Mouse (Mus musculus): Measurements from ENCODE around the gene Bscl2. TPM values are rescaled to one million over a fixed set of nuclear protein-coding genes. Genes with fewer than 3 reads are reported as not detected.

The Bscl2 gene
- polyA plus RNA-seq, 1 experiment from 2014 or later = 43.1 TPM

DNA sequence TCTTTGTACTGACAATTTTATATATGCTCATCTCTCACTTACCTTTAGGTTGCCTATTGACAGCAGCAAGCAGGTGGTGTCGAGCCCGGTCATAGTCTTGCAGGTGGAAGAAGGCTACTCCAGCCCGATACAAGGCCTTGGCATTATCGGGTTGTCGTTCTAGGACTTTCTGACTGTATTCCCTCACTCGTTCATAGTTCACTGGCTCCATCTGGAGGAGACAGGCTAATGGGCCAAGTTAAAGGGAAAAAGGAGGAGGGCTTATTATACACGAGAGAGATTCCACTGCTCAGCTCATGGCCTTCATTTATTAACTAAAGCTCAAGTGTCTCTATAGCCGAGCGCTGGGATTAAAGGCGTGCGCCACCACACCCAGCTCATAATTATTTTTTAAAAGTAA is 21.5 kb upstream of the Bscl2 start:
- Histone ChIP-seq H3K36me3 (peaks cover 60% of the 10 kb centered on the region), H3K27ac (no peak overlapping the region), H3K9me3 (no peaks in the 10 kb centered on the region), H3K4me3 (replicated peaks) (no peak overlapping the region), H3K9ac (replicated peaks) (no peak overlapping the region), H3K4me2 (no peak overlapping the region), H3K4me1 (replicated peaks) (peaks cover 22% of the 10 kb centered on the region), H3K27me3 (no peaks in the 10 kb centered on the region)
- no peak for ATAC-seq (ENCODE audit: insufficient number of reproducible peaks, insufficient read depth, low FRiP score, low TSS enrichment, low read depth)
- WGBS = 82% methylated on average over 11 of the region's 11 CpGs

DNA sequence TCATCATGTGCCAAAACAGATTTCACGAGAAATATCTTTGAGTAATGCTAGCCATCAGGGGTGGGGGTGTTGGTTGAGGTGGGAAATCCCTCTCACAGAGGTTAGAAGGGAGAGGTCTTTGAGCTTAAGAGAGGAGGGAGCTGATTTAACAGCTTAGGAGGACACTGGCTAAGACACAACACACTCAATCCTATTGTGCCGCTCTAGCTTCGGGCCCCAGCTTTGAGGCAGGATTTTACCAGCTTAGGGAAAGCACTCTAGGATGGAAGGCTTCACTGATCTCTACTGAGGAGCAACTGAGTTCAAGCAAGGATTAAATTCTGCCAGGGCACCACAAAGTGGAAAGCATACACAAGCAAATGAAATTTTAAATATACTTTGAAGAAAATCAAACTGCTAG is 20.3 kb upstream of the Bscl2 start:
- H3K9me3 ChIP-seq = no peaks in the 10 kb centered on the region
- no peaks in the 10 kb centered on the region for H3K27me3 ChIP-seq
- ATAC-seq (ENCODE audit: insufficient number of reproducible peaks, insufficient read depth, low FRiP score, low TSS enrichment, low read depth) = no peak
- WGBS = 85% methylated on average over 3 of the region's 3 CpGs
- peak overlapping the region; percentile 99 for H3K4me2 ChIP-seq
- H3K4me3 ChIP-seq (replicated peaks) = peak overlapping the region; percentile 15; the same call in 1 of the 2 replicates
- no peak overlapping the region for H3K27ac ChIP-seq
- peaks cover 29% of the 10 kb centered on the region for H3K4me1 ChIP-seq (replicated peaks)
- H3K9ac ChIP-seq (replicated peaks) = peak overlapping the region; percentile 47
- peaks cover 50% of the 10 kb centered on the region for H3K36me3 ChIP-seq

DNA sequence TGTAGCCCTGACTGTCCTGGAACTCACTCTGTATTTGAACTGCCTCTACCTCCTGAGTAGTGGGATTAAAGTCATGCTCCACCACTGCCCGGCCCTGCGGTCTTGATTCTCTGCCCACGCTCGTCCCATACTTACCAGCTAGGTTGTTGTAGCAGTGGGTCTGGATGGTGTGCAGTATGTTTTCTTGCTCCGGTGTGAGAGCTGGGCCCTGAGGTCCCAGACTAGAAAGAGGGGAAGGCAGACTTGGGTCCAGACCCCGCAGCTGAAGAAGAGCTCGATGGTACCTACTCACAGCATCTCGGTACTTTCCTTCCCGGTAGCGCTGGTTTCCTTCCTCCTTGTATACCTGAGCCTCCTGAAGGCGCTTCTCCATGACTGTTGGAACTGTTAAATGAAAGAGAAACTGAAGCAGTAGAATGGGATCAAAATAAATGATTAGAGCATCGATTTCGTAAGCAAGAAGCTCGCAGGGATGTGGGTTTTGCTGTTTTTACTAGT is 18.9 kb upstream of the Bscl2 start:
- 27% methylated on average over 14 of the region's 14 CpGs for WGBS
- peak overlapping the region; percentile 99 for H3K4me2 ChIP-seq
- peak overlapping the region; percentile 100 for H3K4me3 ChIP-seq (replicated peaks)
- H3K9me3 ChIP-seq = no peaks in the 10 kb centered on the region
- ATAC-seq (ENCODE audit: insufficient number of reproducible peaks, insufficient read depth, low FRiP score, low TSS enrichment, low read depth) = no peak
- peak overlapping the region; percentile 99 for H3K27ac ChIP-seq
- H3K9ac ChIP-seq (replicated peaks) = peak overlapping the region; percentile 83
- peaks cover 43% of the 10 kb centered on the region for H3K36me3 ChIP-seq
- H3K4me1 ChIP-seq (replicated peaks) = peaks cover 41% of the 10 kb centered on the region
- H3K27me3 ChIP-seq = no peaks in the 10 kb centered on the region

DNA sequence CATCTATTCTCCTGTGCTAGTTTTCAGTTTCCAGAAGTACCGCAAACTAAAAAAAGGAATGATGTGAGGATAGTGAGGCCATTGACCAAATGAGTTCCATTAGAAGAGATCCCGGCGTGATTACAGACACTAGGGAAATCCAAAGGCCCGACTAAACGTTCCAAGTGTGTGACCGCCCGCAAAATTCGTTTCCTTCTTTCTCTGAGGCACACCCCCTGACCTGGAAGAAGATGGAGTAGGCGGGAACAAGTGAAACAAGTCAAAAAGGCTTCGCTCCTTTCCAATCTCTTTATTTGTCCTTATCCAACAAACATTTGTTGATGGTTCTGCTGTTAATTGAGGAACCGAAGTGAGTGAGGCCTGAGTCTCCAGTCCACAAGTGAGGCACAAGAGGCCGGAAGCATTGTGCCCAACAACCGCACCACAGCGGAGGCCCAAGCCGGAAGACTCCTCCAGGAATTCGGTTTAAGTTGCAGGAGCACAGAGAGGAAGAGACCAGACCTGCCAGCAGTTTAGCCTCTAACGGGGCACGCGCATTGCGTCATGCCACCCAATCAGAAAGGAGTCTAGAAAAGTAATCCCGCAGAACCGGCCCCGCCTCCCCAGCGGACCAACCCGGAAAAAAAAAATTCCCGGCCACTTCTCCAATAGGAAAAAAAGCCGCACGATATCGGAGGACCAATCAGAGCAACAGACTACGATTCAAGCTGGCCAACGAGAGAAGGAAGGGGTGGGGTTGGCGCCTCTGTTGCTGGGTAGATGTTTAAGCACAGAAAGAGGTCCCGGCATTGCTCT is 18.3 kb upstream of the Bscl2 start, which contains the start of gene Ttc9c:
Gene Ttc9c (minus strand): TSS at position 533 of the 795 bp plus-strand sequence.
- WGBS = under 1% methylated on average over 33 of the region's 33 CpGs
- ATAC-seq (ENCODE audit: insufficient number of reproducible peaks, insufficient read depth, low FRiP score, low TSS enrichment, low read depth) = peak; percentile 93
- Histone ChIP-seq H3K4me1 (replicated peaks) (peaks cover 41% of the 10 kb centered on the region), H3K27me3 (no peaks in the 10 kb centered on the region), H3K4me2 (peak within 1 kb of the TSS; percentile 99), H3K9ac (replicated peaks) (peak within 1 kb of the TSS; percentile 97), H3K27ac (peak within 1 kb of the TSS; percentile 99), H3K36me3 (peaks cover 43% of the 10 kb centered on the region), H3K9me3 (no peaks in the 10 kb centered on the region), H3K4me3 (replicated peaks) (peak within 1 kb of the TSS; percentile 100)

DNA sequence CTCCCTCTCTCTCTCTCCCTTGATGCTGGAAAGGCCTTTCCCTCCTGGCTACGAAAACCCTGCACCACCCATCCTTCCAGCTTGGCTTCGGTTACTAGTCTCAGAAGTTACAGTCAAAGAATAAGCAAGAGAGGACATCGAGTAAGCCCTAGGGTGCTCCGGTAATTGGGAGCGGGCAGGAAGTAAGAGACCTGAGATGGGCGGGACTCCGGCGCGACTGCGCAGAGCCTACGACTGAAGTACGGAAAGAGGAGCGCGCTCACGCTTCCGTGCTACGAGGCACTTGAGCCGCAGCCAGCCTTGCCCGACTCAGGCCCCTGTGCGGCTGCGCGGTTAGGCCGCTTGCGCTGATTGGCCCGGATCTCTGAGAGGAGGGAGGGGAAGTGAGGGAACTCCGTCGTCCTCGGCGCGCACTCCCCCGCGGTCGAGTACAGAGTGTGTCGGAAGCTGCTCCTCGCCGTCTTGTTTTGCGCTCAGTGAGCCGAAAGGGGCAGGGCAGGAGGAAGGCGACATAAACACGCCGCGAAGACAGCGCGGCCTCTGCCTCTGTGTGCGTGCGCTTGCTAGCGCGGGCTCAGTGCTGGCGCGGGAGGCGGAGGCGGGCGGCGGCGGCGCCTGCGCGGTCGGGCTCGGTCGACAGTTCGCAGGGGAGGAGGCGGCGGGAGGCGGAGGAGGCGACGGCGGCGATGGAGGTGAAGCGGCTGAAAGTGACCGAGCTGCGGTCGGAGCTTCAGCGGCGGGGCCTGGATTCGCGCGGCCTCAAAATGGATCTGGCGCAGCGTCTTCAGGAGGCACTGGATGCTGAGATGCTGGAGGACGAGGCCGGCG is 17.5 kb upstream of the Bscl2 start, which contains the start of gene Hnrnpul2:
Gene Hnrnpul2 (plus strand): TSS at position 415 of the 828 bp plus-strand sequence.
- peaks cover 41% of the 10 kb centered on the region for H3K4me1 ChIP-seq (replicated peaks)

DNA sequence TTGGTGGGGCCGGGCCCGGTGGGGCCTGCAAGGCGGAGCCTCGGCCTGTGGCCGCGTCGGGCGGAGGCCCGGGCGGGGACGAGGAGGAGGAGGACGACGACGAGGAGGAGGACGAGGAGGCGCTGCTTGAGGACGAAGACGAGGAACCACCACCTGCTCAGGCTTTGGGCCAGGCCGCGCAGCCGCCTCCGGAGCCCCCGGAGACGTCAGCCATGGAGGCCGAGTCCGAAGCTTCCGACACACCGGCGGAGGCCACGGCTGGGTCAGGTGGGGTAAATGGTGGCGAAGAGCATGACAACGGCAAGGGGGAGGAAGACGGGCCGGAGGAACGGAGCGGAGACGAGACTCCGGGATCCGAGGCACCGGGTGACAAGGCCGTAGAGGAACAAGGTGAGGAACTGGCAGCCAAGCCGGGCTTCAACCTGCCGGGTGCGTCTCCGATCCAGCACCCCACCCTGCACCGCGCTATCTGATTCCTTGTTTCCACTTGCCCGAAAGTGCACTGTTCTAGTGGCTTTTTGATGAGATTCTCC is 16.8 kb upstream of the Bscl2 start:
- H3K36me3 ChIP-seq = peaks cover 45% of the 10 kb centered on the region
- peak overlapping the region; percentile 99 for H3K4me2 ChIP-seq
- H3K9ac ChIP-seq (replicated peaks) = peak overlapping the region; percentile 97
- peak overlapping the region; percentile 99 for H3K27ac ChIP-seq
- no peak for ATAC-seq (ENCODE audit: insufficient number of reproducible peaks, insufficient read depth, low FRiP score, low TSS enrichment, low read depth)
- peak overlapping the region; percentile 100 for H3K4me3 ChIP-seq (replicated peaks)
- H3K4me1 ChIP-seq (replicated peaks) = peaks cover 41% of the 10 kb centered on the region
- H3K27me3 ChIP-seq = no peaks in the 10 kb centered on the region
- no peaks in the 10 kb centered on the region for H3K9me3 ChIP-seq
- under 1% methylated on average over 47 of the region's 48 CpGs for WGBS

More for the DNA sequence above, 17.5 kb upstream of the Bscl2 start, which contains the start of gene Hnrnpul2:
- peak within 1 kb of the TSS; percentile 99 for H3K27ac ChIP-seq
- ATAC-seq (ENCODE audit: insufficient number of reproducible peaks, insufficient read depth, low FRiP score, low TSS enrichment, low read depth) = peak; percentile 98
- H3K27me3 ChIP-seq = no peaks in the 10 kb centered on the region
- H3K4me3 ChIP-seq (replicated peaks) = peak within 1 kb of the TSS; percentile 100
- peak within 1 kb of the TSS; percentile 99 for H3K4me2 ChIP-seq
- H3K9me3 ChIP-seq = no peaks in the 10 kb centered on the region
- under 1% methylated on average over 79 of the region's 83 CpGs for WGBS
- peaks cover 45% of the 10 kb centered on the region for H3K36me3 ChIP-seq
- peak within 1 kb of the TSS; percentile 97 for H3K9ac ChIP-seq (replicated peaks)

DNA sequence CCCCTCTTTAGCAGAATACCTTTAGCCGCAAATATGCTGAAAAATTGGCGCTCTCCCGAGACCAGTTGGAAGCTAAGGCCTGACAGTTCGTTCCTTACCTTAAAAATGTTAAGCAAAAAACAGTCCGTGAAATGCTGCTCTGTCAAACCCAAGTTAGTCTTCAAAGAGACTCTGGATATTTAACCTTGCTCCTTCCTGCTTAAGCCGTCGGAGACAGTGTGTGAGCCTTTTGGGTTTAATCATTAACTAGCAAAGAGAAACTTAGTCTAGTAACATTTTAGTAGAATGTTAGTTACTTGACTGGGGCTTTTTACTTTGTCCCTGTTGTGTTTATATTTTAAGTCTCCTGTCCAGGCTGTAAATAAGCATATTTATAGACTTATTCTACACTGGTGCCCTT is 16.1 kb upstream of the Bscl2 start:
- ATAC-seq (ENCODE audit: insufficient number of reproducible peaks, insufficient read depth, low FRiP score, low TSS enrichment, low read depth) = no peak
- Histone ChIP-seq H3K4me3 (replicated peaks) (peak overlapping the region; percentile 100), H3K27me3 (no peaks in the 10 kb centered on the region), H3K36me3 (peaks cover 45% of the 10 kb centered on the region), H3K9ac (replicated peaks) (peak overlapping the region; percentile 97), H3K4me1 (replicated peaks) (peaks cover 38% of the 10 kb centered on the region), H3K27ac (no peak overlapping the region; the same call in 1 of the 2 replicates), H3K9me3 (no peaks in the 10 kb centered on the region), H3K4me2 (peak overlapping the region; percentile 99)
- 2% methylated on average over 7 of the region's 7 CpGs for WGBS

DNA sequence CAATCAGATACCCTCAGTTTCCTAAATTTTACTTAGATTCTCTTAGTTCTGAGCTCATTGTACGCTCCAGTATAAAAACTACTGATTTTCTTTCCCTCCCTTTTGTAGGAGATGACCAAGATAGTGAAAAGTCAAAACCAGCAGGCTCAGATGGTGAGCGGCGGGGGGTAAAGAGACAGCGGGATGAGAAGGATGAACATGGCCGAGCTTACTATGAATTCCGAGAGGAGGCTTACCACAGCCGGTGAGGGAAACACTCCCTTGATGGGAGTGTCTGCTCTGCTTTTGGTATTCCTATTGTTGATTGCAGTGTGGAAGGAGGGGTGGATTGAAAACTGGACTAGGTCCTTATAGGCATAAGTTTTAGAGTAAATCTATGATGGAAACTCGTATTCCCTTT is 14.6 kb upstream of the Bscl2 start:
- peaks cover 50% of the 10 kb centered on the region for H3K36me3 ChIP-seq
- peak overlapping the region; percentile 100 for H3K4me3 ChIP-seq (replicated peaks)
- H3K27me3 ChIP-seq = no peaks in the 10 kb centered on the region
- 0 out of 2 replicates have a peak overlapping the region, but pooled peaks have one; percentile 0 for H3K9ac ChIP-seq (replicated peaks)
- no peaks in the 10 kb centered on the region for H3K9me3 ChIP-seq
- no peak for ATAC-seq (ENCODE audit: insufficient number of reproducible peaks, insufficient read depth, low FRiP score, low TSS enrichment, low read depth)
- H3K4me2 ChIP-seq = peak overlapping the region; percentile 99
- no peak overlapping the region for H3K27ac ChIP-seq
- peaks cover 26% of the 10 kb centered on the region for H3K4me1 ChIP-seq (replicated peaks)
- WGBS = 87% methylated on average over 8 of the region's 8 CpGs

DNA sequence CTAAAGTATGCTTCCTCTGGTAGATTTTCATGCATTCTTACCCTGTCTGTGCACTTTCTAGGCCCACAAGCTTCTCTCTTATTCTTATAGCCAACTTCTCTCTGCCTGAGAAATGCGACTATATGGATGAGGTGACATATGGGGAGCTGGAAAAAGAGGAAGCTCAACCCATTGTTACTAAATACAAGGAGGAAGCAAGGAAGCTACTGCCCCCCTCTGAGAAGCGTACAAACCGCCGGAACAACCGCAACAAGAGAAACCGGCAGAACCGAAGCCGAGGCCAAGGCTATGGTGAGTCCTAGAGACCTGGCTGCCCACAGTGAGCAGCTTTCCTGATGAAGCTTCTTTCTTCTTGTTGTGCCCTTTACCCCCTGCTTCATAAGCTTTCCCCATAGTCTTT is 7.6 kb upstream of the Bscl2 start, which contains the start of gene AC129217.1:
Gene AC129217.1 (plus strand): TSS at position 114 of the 400 bp plus-strand sequence.
- H3K36me3 ChIP-seq = peaks cover 99% of the 10 kb centered on the region
- H3K4me1 ChIP-seq (replicated peaks) = no peaks in the 10 kb centered on the region
- H3K27me3 ChIP-seq = no peaks in the 10 kb centered on the region
- H3K9ac ChIP-seq (replicated peaks) = no peak within 1 kb of the TSS
- ATAC-seq (ENCODE audit: insufficient number of reproducible peaks, insufficient read depth, low FRiP score, low TSS enrichment, low read depth) = no peak
- H3K27ac ChIP-seq = no peak within 1 kb of the TSS
- 95% methylated on average over 8 of the region's 8 CpGs for WGBS
- H3K4me3 ChIP-seq (replicated peaks) = no peak within 1 kb of the TSS
- no peak within 1 kb of the TSS for H3K4me2 ChIP-seq
- H3K9me3 ChIP-seq = no peaks in the 10 kb centered on the region

DNA sequence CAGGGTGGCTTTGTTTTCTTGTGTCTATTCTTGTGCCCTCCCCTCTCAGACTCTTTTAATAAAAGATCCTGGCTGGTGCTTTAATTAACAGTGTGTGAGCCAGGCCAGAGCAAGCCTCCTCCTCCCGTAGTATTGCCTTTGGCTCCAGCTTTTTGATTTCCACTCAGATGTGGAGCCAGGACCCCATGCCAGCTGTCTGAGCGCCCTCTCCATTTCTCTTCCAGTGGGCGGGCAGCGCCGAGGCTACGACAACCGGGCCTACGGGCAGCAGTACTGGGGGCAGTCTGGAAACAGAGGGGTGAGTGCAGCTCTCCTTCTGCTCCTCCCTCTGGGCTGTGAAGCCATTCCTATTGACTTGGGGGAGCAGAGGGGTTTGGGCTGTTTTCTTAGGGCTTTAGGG is 6.6 kb upstream of the Bscl2 start:
- no peak for ATAC-seq (ENCODE audit: insufficient number of reproducible peaks, insufficient read depth, low FRiP score, low TSS enrichment, low read depth)
- H3K9ac ChIP-seq (replicated peaks) = no peak overlapping the region
- H3K4me2 ChIP-seq = no peak overlapping the region
- no peaks in the 10 kb centered on the region for H3K9me3 ChIP-seq
- H3K36me3 ChIP-seq = peaks cover 100% of the 10 kb centered on the region
- H3K27me3 ChIP-seq = no peaks in the 10 kb centered on the region
- no peak overlapping the region for H3K4me3 ChIP-seq (replicated peaks)
- H3K4me1 ChIP-seq (replicated peaks) = no peaks in the 10 kb centered on the region
- 94% methylated on average over 8 of the region's 8 CpGs for WGBS
- no peak overlapping the region for H3K27ac ChIP-seq
